13 mouse cellular contexts compared by ENCODE assay signal in the genomic region with DNA sequence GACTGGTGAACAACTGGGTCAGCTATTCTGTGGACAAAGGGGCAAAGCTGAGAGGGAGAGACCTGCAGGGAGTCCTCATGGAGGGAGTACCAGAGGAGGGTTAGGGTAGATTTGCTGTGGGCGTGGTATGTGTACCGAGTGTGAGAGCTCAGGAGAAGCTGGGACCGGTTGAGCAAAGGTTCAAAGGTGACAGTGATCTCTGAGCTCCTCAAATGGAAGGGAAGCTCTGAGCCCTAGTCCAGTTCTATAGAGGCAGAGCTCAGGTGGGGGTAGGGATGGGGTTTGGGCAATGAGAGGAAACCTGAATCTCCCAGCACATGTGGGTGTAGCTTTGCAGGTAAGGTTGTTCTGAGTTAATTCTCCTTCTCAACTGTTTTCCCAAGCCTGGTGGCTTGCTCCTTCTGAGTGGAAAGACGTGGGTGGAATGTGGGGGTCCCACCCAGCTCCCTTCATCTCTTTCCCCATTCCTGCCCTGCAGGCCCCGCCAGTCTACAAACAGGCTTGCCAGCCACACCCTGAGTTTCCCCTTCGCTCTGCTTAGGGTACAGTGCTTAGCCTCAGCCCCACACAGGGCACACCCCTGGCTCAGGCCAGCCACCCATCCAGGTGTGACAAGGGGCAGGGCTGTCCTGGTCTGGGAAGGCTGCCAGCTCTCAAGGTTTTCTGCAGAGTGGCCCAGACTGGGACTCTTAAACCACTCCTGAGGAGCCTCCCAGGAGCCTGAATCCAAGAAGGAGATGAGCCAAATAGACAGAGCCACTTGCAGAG. TPM values are rescaled to one million over a fixed set of nuclear protein-coding genes. Genes with fewer than 3 reads are reported as not detected.
DNase-seq lines count a peak whose midpoint lies in the region; ATAC-seq lines count a peak whose summit lies in the region.
"Had no signal": no experiment of that assay in that cellular context is flagged by ENCODE, and none has a peak within 500 bp of the region (broad histone marks: within the 10 kb centered on the region; RNA-seq: fewer than 3 reads in every experiment).

No protein-coding gene starts in this region.

- ATAC-seq in limb, embryonic 15.5 days (ENCODE audit: insufficient number of reproducible peaks, low FRiP score, low TSS enrichment, low read depth) = peak; percentile 77; the same call in 1 of the 2 replicates
- ATAC-seq in stomach, embryonic 14.5 days (ENCODE audit: insufficient number of reproducible peaks, insufficient read depth, low FRiP score, low read depth) = peak; percentile 91
- ATAC-seq in hindbrain, embryonic 11.5 days (ENCODE audit: low FRiP score) = no peak

- no peak overlapping the region for H3K4me3 ChIP-seq in limb, embryonic 15.5 days
- H3K4me3 ChIP-seq in stomach, embryonic 14.5 days (ENCODE audit: low read depth, low read length) = no peak overlapping the region
- no peak overlapping the region for H3K4me3 ChIP-seq in hindbrain, embryonic 11.5 days (ENCODE audit: low read depth, low read length)
- H3K4me3 ChIP-seq: neural tube, embryonic 12.5 days had no signal

- H3K36me3 ChIP-seq in limb, embryonic 15.5 days = no peaks in the 10 kb centered on the region
- no peaks in the 10 kb centered on the region for H3K36me3 ChIP-seq in stomach, embryonic 14.5 days (ENCODE audit: control insufficient read depth, insufficient read depth, low read length)
- no peaks in the 10 kb centered on the region for H3K36me3 ChIP-seq in hindbrain, embryonic 11.5 days (ENCODE audit: control insufficient read depth, insufficient read depth, low read length)
- H3K36me3 ChIP-seq: neural tube, embryonic 12.5 days had no signal

- H3K9me3 ChIP-seq in limb, embryonic 15.5 days = no peaks in the 10 kb centered on the region
- no peaks in the 10 kb centered on the region for H3K9me3 ChIP-seq in stomach, embryonic 14.5 days (ENCODE audit: control insufficient read depth, low read depth, low read length)
- H3K9me3 ChIP-seq in hindbrain, embryonic 11.5 days (ENCODE audit: control insufficient read depth, low read length) = no peaks in the 10 kb centered on the region
- H3K9me3 ChIP-seq: neural tube, embryonic 12.5 days had no signal

- H3K27ac ChIP-seq in limb, embryonic 15.5 days = peak overlapping the region; percentile 54
- peak overlapping the region; percentile 85 for H3K27ac ChIP-seq in stomach, embryonic 14.5 days (ENCODE audit: low read length)
- no peak overlapping the region for H3K27ac ChIP-seq in hindbrain, embryonic 11.5 days (ENCODE audit: low read depth, low read length)
- H3K27ac ChIP-seq: neural tube, embryonic 12.5 days had no signal

- WGBS in limb, embryonic 15.5 days = 63% methylated on average over 6 of the region's 6 CpGs
- 67% methylated on average over 6 of the region's 6 CpGs for WGBS in stomach, embryonic 14.5 days
- WGBS in hindbrain, embryonic 11.5 days = 82% methylated on average over 6 of the region's 6 CpGs

- H3K4me1 ChIP-seq in limb, embryonic 15.5 days = peaks cover 17% of the 10 kb centered on the region
- peaks cover 7% of the 10 kb centered on the region; the same call in 1 of the 2 replicates for H3K4me1 ChIP-seq in stomach, embryonic 14.5 days (ENCODE audit: control insufficient read depth, insufficient read depth, low read length)
- peaks cover 2% of the 10 kb centered on the region; the same call in 1 of the 2 replicates for H3K4me1 ChIP-seq in hindbrain, embryonic 11.5 days (replicated peaks; ENCODE audit: control insufficient read depth, insufficient read depth, low read length)

- no peak overlapping the region for H3K4me2 ChIP-seq in limb, embryonic 15.5 days
- H3K4me2 ChIP-seq in stomach, embryonic 14.5 days (replicated peaks; ENCODE audit: low read depth, low read length) = peak overlapping the region; percentile 5; the same call in 1 of the 2 replicates
- H3K4me2 ChIP-seq in hindbrain, embryonic 11.5 days (replicated peaks; ENCODE audit: low read depth, low read length) = no peak overlapping the region
- H3K4me2 ChIP-seq: neural tube, embryonic 12.5 days had no signal

- intact Hi-C loops in heart, postnatal 10 days (cut with DNase I) = no loop called here

- H3K9ac ChIP-seq in limb, embryonic 15.5 days = no peak overlapping the region
- no peak overlapping the region for H3K9ac ChIP-seq in stomach, embryonic 14.5 days (replicated peaks; ENCODE audit: low read depth, low read length)
- no peak overlapping the region for H3K9ac ChIP-seq in hindbrain, embryonic 11.5 days (ENCODE audit: low read depth, low read length)
- H3K9ac ChIP-seq: neural tube, embryonic 12.5 days had no signal

- DNase-seq in ZHBTc4 (ENCODE audit: low read depth, low spot score) = peak; percentile 27
- DNase-seq in kidney, adult 18-20 months = peak; percentile 87
- no peak for DNase-seq in layer of hippocampus, postnatal 14 days (ENCODE audit: low spot score in 2 of 2)
- no peak for DNase-seq in heart, postnatal 10 days
- no peak for DNase-seq in hindbrain, embryonic 11.5 days (ENCODE audit: low spot score)
- DNase-seq in thymus, adult 18-20 months = no peak
- DNase-seq: embryo, embryonic 11 days; left cerebral cortex, postnatal 4 days; right cerebral cortex, postnatal 4 days had no signal

- H3K27me3 ChIP-seq in limb, embryonic 15.5 days = no peaks in the 10 kb centered on the region
- no peaks in the 10 kb centered on the region for H3K27me3 ChIP-seq in stomach, embryonic 14.5 days (ENCODE audit: control insufficient read depth, insufficient read depth, low read length)
- H3K27me3 ChIP-seq in hindbrain, embryonic 11.5 days (ENCODE audit: control insufficient read depth, insufficient read depth, low read length) = no peaks in the 10 kb centered on the region
- H3K27me3 ChIP-seq: neural tube, embryonic 12.5 days had no signal

RNA-seq across cellular contexts. Expression of a gene that starts 26.8 kb away (rescaled TPM):
- 23.0 and 24.0 TPM in 2 replicates for polyA plus RNA-seq in limb, embryonic 15.5 days (2015; fragmentation: Nextera tagmentation; extraction: Ambion mirVana)
- 18.7 and 20.5 TPM in 2 replicates for polyA plus RNA-seq in stomach, embryonic 14.5 days (2014; fragmentation: Nextera tagmentation; extraction: Ambion mirVana)
- total RNA-seq in layer of hippocampus, postnatal 14 days (2021) = 1 to 10 TPM; 2.0 to 3.8 TPM
- total RNA-seq in heart, postnatal 10 days (2021) = not detected
- polyA plus RNA-seq in hindbrain, embryonic 11.5 days (2014; fragmentation: Nextera tagmentation; extraction: Ambion mirVana) = 0.24 and 1.3 TPM in 2 replicates
- total RNA-seq: heart, adult 8-10 months had no signal

RNA-seq across cellular contexts. Expression of a gene that starts 53.3 kb away (rescaled TPM):
- 91.2 and 92.0 TPM in 2 replicates for polyA plus RNA-seq in limb, embryonic 15.5 days (2015; fragmentation: Nextera tagmentation; extraction: Ambion mirVana)
- 127 and 140 TPM in 2 replicates for polyA plus RNA-seq in stomach, embryonic 14.5 days (2014; fragmentation: Nextera tagmentation; extraction: Ambion mirVana)
- total RNA-seq in layer of hippocampus, postnatal 14 days (2021) = 1 to 10 TPM; 3.3 to 5.8 TPM
- total RNA-seq in heart, postnatal 10 days (2021) = 10 to 100 TPM; 22.9 to 28.4 TPM
- 97.2 and 100 TPM in 2 replicates for polyA plus RNA-seq in hindbrain, embryonic 11.5 days (2014; fragmentation: Nextera tagmentation; extraction: Ambion mirVana)

Comparison
In these comparisons a context has a peak if more than half of its experiments do, and no peak if none do; other contexts are left out.
1. DNase-seq: peak in ZHBTc4 (single experiment) and kidney, adult 18-20 months (single experiment); none in layer of hippocampus, postnatal 14 days (0 of 2), heart, postnatal 10 days (0 of 2), hindbrain, embryonic 11.5 days (single experiment) and thymus, adult 18-20 months (0 of 2).